Mouse (Mus musculus) spleen, adult 2 months (tissue): ENCODE data around the gene Dpep1.

Experiments used
- CTCF ChIP-seq: fragments of 200-500 bp; IDR thresholded peaks from 2 replicates; pipeline ENCODE4 v1.5.1; 2011; ENCODE audit warnings: mild to moderate bottlenecking, inconsistent platforms; ENCODE audit not compliant: insufficient read depth, insufficient read length, insufficient replicate concordance; ENCODE audit errors: extremely low read depth
- POLR2A ChIP-seq: fragments of 200-500 bp; IDR thresholded peaks from 2 replicates; pipeline ENCODE4 v1.6.1; 2011; ENCODE audit warnings: low read depth, low read length, inconsistent platforms

DNA sequence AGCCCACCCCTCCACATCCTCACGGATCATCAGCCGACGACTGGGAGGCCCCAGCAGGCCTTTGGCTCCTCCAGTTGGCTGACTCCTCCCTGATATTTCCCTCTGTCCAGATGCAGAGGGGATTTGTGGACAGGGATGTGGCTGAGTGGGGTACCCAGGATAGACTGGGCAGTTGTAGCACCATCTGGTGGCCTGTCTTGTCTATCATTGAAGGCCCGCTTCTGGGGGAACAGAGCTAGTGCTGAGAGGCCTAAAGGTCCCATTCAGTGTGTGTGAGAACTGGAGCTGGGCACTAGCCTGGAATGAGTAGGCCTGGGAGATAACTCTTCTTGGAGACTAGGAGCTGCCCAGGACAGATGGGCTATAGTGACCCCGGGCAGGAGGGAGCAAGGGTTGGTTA lies 45.7 kb downstream of the Dpep1 start:
- TF ChIP-seq CTCF = no peak
- TF ChIP-seq POLR2A = no peak
